Mouse (Mus musculus) thymus, adult 18-20 months (tissue): Measurements from ENCODE around the gene Tnf.
A peak's percentile ranks its signal among the peaks of the same experiment; 100 is the strongest.

Experiments
- DNase-seq, 2 experiments: peaks; one replicate each; pipeline ENCODE4 v3.0.0; 2022; ENCODE audit warnings: mixed read lengths in 2 of 2

Gene Tnf

GRCm38 (mm10) chr17:35172445-35173234 lies 29.2 kb downstream of the Tnf start:
- DNase-seq = peak in 1 of 2 experiments; percentile 26

- DNase-seq = peak in 1 of 2 experiments; percentile 15
Observed at GRCm38 (mm10) chr17:35168541-35169207, 33.1 kb downstream of the Tnf start.

GRCm38 (mm10) chr17:35167794-35168193 lies 34.0 kb downstream of the Tnf start:
- no peak for DNase-seq

DNA sequence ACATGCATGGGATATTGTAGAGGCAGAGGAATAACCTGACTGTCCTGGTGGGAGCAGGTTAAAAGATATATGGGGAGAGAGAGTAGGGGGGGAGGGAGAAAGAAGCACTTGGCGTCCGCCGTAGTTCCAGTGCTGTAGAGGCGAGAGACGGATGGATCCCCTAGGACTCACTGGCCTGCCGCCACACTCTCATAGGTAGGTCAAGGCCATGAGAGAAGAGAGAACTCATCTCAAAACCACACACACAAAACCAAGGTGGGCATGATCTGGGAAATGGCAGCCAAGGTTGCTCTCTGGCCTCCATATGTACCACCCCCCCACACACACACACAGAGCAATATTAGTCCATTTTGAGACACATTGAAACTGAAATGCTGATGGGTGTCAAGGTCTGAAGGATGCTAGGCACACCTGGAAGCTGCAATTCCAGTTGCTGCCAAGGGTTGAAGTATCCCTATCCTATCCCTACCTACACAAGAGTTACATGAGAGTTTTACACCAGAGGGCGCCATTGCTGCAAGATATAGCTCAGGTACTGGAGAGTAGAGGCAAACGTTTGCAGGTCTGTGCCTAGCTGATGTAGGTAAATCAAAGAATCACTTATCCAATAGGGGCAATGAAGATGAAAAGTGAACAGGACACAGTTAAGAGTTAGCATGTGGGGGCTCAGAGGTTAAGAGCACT lies 35.3 kb downstream of the Tnf start:
- peak in 1 of 2 experiments; percentile 66 for DNase-seq

- no peak for DNase-seq
Observed at GRCm38 (mm10) chr17:35165451-35166155, 36.2 kb downstream of the Tnf start.

DNA sequence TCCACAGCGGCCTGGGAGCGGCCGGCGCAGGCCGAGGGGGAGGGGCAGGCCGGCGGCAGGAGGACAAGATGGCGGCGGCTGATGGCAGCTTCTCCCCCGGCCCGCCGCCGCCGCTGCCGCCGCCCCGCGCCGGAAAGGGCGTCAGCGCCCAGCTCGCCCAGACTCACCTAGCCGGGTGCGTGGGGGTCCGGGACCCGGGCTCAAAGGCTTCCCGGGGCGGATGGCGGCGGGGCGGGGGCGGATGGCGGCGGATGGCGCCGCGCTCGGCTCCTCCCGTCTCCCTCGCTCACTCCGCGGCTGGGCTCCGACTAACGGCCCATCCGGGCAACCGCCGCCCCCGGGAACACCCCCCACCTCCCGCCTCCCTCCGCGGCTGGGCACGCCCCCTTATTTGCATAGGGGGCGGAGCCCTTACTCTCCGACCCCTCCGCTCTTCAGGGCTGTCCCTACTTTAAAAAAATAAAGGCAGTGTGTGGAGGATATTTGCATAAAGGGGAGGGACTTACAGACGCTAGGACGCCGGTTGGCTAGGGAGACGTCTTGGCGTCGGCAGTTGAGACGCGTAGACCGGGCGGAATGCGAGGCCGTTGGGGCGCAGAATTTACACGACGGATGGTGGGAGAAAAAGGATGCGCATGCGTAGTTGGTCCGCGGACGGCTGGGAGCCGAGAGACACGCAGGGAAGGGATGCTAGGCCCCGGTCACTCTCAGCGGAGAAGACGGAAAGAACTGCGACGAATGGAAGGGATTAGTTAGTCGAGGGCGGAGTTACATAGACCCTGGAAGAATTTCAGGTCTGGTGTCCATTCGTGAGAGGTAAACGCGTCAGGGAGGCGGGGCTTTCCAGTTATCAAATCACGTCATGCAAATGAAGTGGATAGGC lies 37.0 kb downstream of the Tnf start, which contains the start of gene Prrc2a:
Prrc2a (minus strand) TSS at position 330 of the 883 bp plus-strand sequence.
- DNase-seq = peak; percentile 97 to 98

DNA sequence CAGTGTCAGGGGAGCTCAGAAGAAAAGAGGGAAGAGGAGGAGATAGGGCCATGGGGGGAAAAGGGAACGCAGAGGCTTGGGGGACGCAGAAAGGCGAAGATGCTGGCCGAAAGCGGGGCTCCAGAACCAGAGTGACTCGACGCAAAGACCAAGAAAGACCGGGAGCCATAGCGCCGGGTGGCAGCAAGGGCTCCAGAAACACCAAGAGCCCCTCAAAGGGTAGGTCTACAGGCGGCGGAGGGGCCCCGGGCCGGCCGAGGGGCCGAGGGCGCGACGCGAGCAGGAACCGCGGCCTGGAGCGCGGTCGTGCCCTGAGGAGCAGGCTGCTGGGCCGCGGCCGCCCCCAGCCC lies 37.6 kb downstream of the Tnf start:
- peak; percentile 36 to 45 for DNase-seq

DNA sequence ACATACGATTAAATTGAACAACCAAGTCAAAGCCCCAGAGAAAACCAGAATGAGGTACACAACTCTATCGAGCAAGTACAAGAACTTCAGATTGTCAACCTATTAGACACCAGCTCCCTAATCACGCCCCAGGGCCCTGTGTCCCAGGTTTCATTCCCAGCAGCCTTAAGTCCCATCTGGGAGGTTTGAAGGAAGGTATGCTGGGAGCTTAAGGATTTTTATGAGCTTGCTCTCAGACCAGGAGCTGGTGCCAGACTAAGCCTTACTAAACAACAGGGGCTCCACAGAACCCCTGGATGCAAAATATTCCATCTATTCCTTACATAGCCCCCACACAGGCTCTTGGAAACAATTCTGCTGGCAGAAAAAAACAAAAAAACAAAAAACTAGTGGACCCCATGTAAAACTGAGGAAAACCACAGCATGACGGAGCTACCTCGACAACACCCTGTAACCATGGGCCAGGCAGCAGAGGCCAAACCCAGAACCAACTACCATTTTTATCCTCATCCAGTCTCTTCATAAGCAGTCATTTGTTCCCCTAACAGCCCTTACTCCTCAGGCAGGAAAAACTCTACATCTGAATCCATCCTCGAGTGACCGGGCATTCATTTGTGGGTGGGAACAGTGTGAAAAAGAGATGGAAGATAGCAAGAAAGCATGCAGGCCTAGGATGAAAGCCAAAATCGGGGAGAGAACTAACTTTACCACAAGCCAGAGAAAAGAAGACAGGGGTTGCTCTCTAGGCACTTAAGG lies 38.3 kb downstream of the Tnf start:
- no peak for DNase-seq

- no peak for DNase-seq
Observed at GRCm38 (mm10) chr17:35162730-35163129, 39.1 kb downstream of the Tnf start.

- no peak for DNase-seq
Observed at GRCm38 (mm10) chr17:35162121-35162520, 39.7 kb downstream of the Tnf start.

GRCm38 (mm10) chr17:35161421-35161820 lies 40.4 kb downstream of the Tnf start:
- DNase-seq = no peak

- DNase-seq = no peak
Observed at GRCm38 (mm10) chr17:35159638-35160037, 42.2 kb downstream of the Tnf start.

DNA sequence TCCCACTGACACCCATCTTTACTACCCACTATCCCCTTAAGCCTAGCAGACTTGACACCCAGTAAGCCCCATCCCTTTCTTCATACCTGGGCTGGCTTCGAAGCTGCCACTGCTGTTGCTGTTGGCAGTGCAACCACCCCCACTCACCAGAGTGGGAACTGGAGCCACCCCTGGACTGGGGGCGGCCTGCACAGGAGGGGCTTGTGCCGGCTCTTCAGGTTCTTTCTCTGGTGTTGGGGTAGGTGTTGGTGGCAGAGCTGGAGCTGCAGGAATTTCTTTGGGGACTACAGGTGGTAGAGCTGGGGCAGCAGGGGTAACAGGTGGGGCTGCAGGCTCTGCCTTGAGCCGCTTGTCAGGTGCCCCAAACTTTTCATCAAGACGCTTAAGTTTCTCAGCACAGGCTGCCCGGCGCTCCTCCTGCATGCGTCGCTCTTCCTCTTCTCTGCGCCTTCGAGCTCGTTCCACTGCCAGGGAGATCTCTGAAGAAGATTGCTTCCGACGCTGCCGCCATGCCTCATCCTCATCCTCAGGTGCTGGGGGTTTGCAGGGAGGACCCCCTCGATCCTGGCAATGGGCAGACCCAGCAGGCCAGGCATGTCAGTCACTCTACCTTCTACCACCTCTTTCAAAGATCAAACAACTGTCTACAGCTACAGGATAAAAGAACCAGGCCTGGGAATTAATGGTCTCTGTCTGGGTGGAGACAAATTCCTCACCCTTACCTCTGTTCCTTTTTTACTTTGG lies 42.8 kb downstream of the Tnf start:
- no peak for DNase-seq

DNA sequence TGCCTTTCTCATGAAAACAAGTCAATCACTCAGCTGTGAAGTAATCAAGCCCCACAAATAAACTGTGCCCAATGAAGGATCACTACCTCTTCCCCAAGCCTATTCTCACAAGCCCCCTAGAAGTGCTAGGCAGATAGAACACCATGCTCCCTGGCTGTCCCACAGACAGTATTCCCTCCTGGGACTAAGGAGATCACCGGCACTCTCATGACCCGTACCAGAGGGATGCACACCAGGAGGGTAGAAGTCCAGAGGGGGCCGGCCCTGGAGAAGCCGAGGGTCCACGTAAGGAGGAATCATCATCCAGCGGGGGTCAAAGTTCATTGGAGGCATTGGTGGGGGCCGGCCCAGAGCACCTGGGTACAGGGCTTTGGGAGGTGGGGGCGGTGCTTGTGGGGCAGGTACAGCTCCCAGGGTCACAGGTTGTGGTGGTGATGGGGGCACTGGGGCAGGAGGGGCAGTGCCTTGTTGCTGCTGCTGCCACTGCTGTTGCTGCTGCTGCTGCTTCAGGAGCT lies 44.1 kb downstream of the Tnf start:
- DNase-seq = no peak

- DNase-seq = no peak
Observed at GRCm38 (mm10) chr17:35157254-35157653, 44.6 kb downstream of the Tnf start.

GRCm38 (mm10) chr17:35156461-35157200 lies 45.2 kb downstream of the Tnf start:
- DNase-seq = no peak

- DNase-seq = no peak
Observed at GRCm38 (mm10) chr17:35155451-35155850, 46.4 kb downstream of the Tnf start.

GRCm38 (mm10) chr17:35154616-35155015 lies 47.2 kb downstream of the Tnf start:
- DNase-seq = no peak

GRCm38 (mm10) chr17:35153931-35154330 lies 47.9 kb downstream of the Tnf start:
- no peak for DNase-seq
